Mouse (Mus musculus) lung, embryonic 14.5 days (tissue): Measurements from ENCODE around the gene Cdc45. TPM values are rescaled to one million over a fixed set of nuclear protein-coding genes. Genes with fewer than 3 reads are reported as not detected.
A peak's percentile ranks its signal among the peaks of the same experiment; 100 is the strongest.

Experiments used
- ATAC-seq: fragments of 200-750 bp; cut with Nextera tagmentation; 2 replicates; pipeline ENCODE4 v1.8.0; 2017; ENCODE audit warnings: mild to moderate bottlenecking, moderate TSS enrichment, moderate library complexity; ENCODE audit not compliant: insufficient read depth
- DNase-seq: peaks from one replicate; pipeline ENCODE4 v3.0.0-alpha.2; 2015
- H3K27ac ChIP-seq: fragments of 300-500 bp; sonication (generic); 2 replicates; pipeline ENCODE4 v1.5.1; 2014; ENCODE audit warnings: low read depth, mild to moderate bottlenecking, moderate library complexity
- H3K27me3 ChIP-seq: fragments of 300-500 bp; sonication (generic); 2 replicates; pipeline ENCODE4 v1.6.1; 2014; ENCODE audit warnings: low read length, control low read depth; ENCODE audit not compliant: insufficient read depth
- H3K36me3 ChIP-seq: fragments of 300-500 bp; sonication (generic); 2 replicates; pipeline ENCODE4 v1.6.1; 2014; ENCODE audit warnings: control low read depth; ENCODE audit not compliant: insufficient read depth
- H3K4me1 ChIP-seq: fragments of 300-500 bp; sonication (generic); 2 replicates; pipeline ENCODE4 v1.6.1; 2014; ENCODE audit warnings: antibody characterized with exemption, control low read depth; ENCODE audit not compliant: insufficient read depth
- H3K4me2 ChIP-seq: fragments of 300-500 bp; sonication (generic); 2 replicates; pipeline ENCODE4 v1.6.1; 2014; ENCODE audit warnings: mild to moderate bottlenecking
- H3K4me3 ChIP-seq: fragments of 300-500 bp; sonication (generic); 2 replicates; pipeline ENCODE4 v1.5.1; 2014; ENCODE audit warnings: low read depth, low read length
- H3K9ac ChIP-seq: fragments of 300-500 bp; sonication (generic); 2 replicates; pipeline ENCODE4 v1.6.1; 2014
- H3K9me3 ChIP-seq: fragments of 300-500 bp; sonication (generic); 2 replicates; pipeline ENCODE4 v1.6.1; 2016; ENCODE audit warnings: low read depth, low read length, control low read depth
- CTCF ChIP-seq: IDR thresholded peaks from 2 replicates; pipeline ENCODE4 v1.5.1; 2016; ENCODE audit warnings: antibody characterized with exemption, low read depth
- WGBS: fragments of 180-500 bp; shearing (Covaris S2); extraction: QIAGEN DNeasy Blood & Tissue Kit; methylation state at CpG from one replicate; pipeline ENCODE4 v1.1.7; 2014; 5-methylcytosine and 5-hydroxymethylcytosine counted together
- polyA plus RNA-seq: library from polyadenylated mRNA; unstranded; fragments of >200 nt; fragmentation: Nextera tagmentation; extraction: Ambion mirVana; gene quantifications from 2 replicates; pipeline ENCODE4 v1.2.1, GENCODE M21; 2014

Gene Cdc45
- polyA plus RNA-seq, 1 experiment from 2014 or later, result 67.3 TPM

DNA sequence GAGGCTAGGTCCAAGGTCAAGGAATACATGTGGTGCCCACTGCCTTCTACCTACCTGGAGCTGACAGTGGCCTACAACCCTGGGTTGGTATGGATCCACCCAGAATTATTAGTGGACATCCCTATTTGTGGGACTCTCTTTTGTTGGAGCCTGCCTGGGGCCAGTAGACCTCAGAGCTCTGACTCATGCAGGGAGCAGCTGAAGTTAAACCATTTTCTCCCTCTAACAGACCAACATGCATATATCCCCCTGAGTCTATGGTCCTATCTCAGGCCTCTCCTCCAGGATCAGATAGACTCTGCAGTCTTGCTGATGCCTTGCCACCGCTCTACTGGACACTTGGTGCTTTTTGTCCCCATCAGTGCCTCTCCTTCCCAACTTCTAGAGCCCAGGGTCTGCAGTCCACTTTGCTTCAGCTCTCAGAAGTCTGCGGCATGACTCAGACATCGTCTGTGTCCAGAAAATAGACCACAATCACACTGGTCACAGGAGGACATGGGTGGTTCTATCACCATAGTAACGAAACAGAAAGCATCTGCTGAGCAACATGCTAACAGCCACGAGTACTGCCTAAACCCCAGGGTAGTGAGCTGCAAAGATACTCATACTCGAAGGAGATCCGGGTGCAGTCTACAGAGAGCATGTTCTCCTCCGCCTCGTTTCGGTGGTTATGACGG, 16.4 kb downstream of the Cdc45 start:
- Histone ChIP-seq H3K9me3 (no peaks in the 10 kb centered on the region), H3K4me1 (no peaks in the 10 kb centered on the region), H3K36me3 (peaks cover 97% of the 10 kb centered on the region), H3K27ac (no peak overlapping the region), H3K4me3 (no peak overlapping the region), H3K27me3 (no peaks in the 10 kb centered on the region), H3K4me2 (no peak overlapping the region), H3K9ac (no peak overlapping the region)
- no peak for TF ChIP-seq CTCF
- ATAC-seq (no peak), DNase-seq (no peak)
- 92% methylated on average over 11 of the region's 11 CpGs for WGBS

- no peak overlapping the region for H3K4me3 ChIP-seq
- peaks cover 84% of the 10 kb centered on the region for H3K36me3 ChIP-seq
- no peaks in the 10 kb centered on the region for H3K4me1 ChIP-seq
- DNase-seq (no peak), ATAC-seq (no peak)
- TF ChIP-seq CTCF, result no peak
- H3K9me3 ChIP-seq, result no peaks in the 10 kb centered on the region
- no peak overlapping the region for H3K4me2 ChIP-seq
- H3K27ac ChIP-seq, result no peak overlapping the region
- 87% methylated on average over 10 of the region's 10 CpGs for WGBS
- H3K27me3 ChIP-seq, result no peaks in the 10 kb centered on the region
- H3K9ac ChIP-seq, result no peak overlapping the region
Observed at GRCm38 (mm10) chr16:18788627-18789406, 23.0 kb downstream of the Cdc45 start.

DNA sequence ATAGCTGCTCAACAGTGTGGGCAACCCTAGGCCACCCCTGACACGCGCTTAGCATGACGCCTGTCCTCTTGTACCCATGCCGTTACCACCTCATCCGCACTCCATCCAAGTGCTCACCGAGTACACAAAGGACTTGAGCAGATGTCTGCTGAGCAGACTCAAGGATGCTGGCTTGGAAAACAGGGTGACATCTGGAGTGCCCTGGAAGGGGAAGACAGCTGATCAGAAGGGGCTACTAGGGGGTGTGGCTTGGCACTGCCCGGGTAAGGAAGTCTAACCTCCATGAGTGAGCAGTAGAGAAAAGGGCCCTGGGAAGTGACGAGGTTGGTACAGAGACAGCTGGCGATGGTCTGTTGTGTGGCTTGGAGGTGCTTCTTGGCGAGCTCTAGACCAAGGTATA, 25.1 kb downstream of the Cdc45 start:
- H3K4me3 ChIP-seq, result no peak overlapping the region
- no peak for TF ChIP-seq CTCF
- 86% methylated on average over 10 of the region's 10 CpGs for WGBS
- ATAC-seq, result no peak
- no peaks in the 10 kb centered on the region for H3K9me3 ChIP-seq
- no peaks in the 10 kb centered on the region for H3K27me3 ChIP-seq
- H3K4me1 ChIP-seq, result no peaks in the 10 kb centered on the region
- DNase-seq, result no peak
- peaks cover 81% of the 10 kb centered on the region for H3K36me3 ChIP-seq
- no peak overlapping the region for H3K9ac ChIP-seq
- no peak overlapping the region for H3K27ac ChIP-seq
- no peak overlapping the region for H3K4me2 ChIP-seq

DNA sequence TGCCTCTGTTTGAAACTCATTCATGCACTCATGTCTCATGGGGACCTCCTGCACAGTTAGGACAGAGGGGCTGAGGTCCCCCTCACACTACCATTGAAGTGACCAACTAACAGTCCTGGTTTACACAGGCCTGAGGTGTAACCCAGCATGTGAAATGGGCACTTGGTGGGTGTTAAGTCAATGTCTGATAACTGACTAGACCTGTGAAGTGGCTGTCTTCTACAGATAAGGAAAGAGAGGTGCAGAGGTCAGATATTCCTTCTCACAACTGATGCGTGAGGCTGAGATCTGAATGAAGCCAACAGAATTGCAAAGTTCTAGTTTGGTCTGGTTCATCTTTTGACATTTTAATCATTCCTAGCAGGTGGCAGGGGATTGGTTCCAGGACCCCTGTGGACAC, 26.3 kb downstream of the Cdc45 start:
- no peaks in the 10 kb centered on the region for H3K27me3 ChIP-seq

GRCm38 (mm10) chr16:18785025-18785424, 26.8 kb downstream of the Cdc45 start:
- peaks cover 81% of the 10 kb centered on the region for H3K36me3 ChIP-seq
- H3K4me2 ChIP-seq, result no peak overlapping the region
- WGBS, result 87% methylated on average over 7 of the region's 7 CpGs
- DNase-seq (no peak), ATAC-seq (no peak)
- H3K27me3 ChIP-seq, result no peaks in the 10 kb centered on the region
- H3K9me3 ChIP-seq, result no peaks in the 10 kb centered on the region
- no peak overlapping the region for H3K27ac ChIP-seq
- no peak overlapping the region for H3K4me3 ChIP-seq
- no peaks in the 10 kb centered on the region for H3K4me1 ChIP-seq
- no peak overlapping the region for H3K9ac ChIP-seq
- TF ChIP-seq CTCF, result no peak

More for the DNA sequence above, 26.3 kb downstream of the Cdc45 start:
- DNase-seq (no peak), ATAC-seq (no peak)
- H3K9me3 ChIP-seq, result no peaks in the 10 kb centered on the region
- no peak overlapping the region for H3K4me3 ChIP-seq
- H3K36me3 ChIP-seq, result peaks cover 81% of the 10 kb centered on the region
- no peak overlapping the region for H3K9ac ChIP-seq
- H3K4me2 ChIP-seq, result no peak overlapping the region
- H3K4me1 ChIP-seq, result no peaks in the 10 kb centered on the region
- H3K27ac ChIP-seq, result no peak overlapping the region
- no peak for TF ChIP-seq CTCF
- 60% methylated on average over 1 of the region's 1 CpGs for WGBS

- no peak overlapping the region for H3K27ac ChIP-seq
- peaks cover 22% of the 10 kb centered on the region for H3K27me3 ChIP-seq
- 87% methylated on average over 10 of the region's 10 CpGs for WGBS
- no peaks in the 10 kb centered on the region for H3K4me1 ChIP-seq
- no peak overlapping the region for H3K4me2 ChIP-seq
- TF ChIP-seq CTCF, result no peak
- ATAC-seq, result no peak
- no peak for DNase-seq
- H3K4me3 ChIP-seq, result no peak overlapping the region
- H3K9ac ChIP-seq, result no peak overlapping the region
- H3K9me3 ChIP-seq, result no peaks in the 10 kb centered on the region
- H3K36me3 ChIP-seq, result peaks cover 62% of the 10 kb centered on the region
Observed at GRCm38 (mm10) chr16:18781810-18782209, 30.0 kb downstream of the Cdc45 start.

- WGBS, result 60% methylated on average over 2 of the region's 2 CpGs
- ATAC-seq (no peak), DNase-seq (no peak)
- no peak for TF ChIP-seq CTCF
- H3K27me3 ChIP-seq, result peaks cover 43% of the 10 kb centered on the region
- peak overlapping the region; percentile 45 for H3K4me3 ChIP-seq
- H3K36me3 ChIP-seq, result peaks cover 34% of the 10 kb centered on the region
- H3K27ac ChIP-seq, result peak overlapping the region; percentile 33; the same call in 1 of the 2 replicates
- no peaks in the 10 kb centered on the region for H3K9me3 ChIP-seq
- H3K4me1 ChIP-seq, result no peaks in the 10 kb centered on the region
- H3K4me2 ChIP-seq, result peak overlapping the region; percentile 67
- H3K9ac ChIP-seq, result peak overlapping the region; percentile 58; the same call in 1 of the 2 replicates
Observed at GRCm38 (mm10) chr16:18778461-18778860, 33.3 kb downstream of the Cdc45 start.
